Mouse (Mus musculus) limb, embryonic 14.5 days (tissue): ENCODE measurements around the gene Flrt2. TPM values are rescaled to one million over a fixed set of nuclear protein-coding genes. Genes with fewer than 3 reads are reported as not detected.
A peak's percentile ranks its signal among the peaks of the same experiment; 100 is the strongest.

ENCODE experiments used
- ATAC-seq: fragments of 200-750 bp; cut with Nextera tagmentation; 2 replicates; pipeline ENCODE4 v1.8.0; 2017; ENCODE audit warnings: low read depth, moderate number of reproducible peaks, moderate TSS enrichment; ENCODE audit not compliant: low FRiP score
- DNase-seq: peaks from one replicate; pipeline ENCODE4 v3.0.0-alpha.2; 2015; ENCODE audit warnings: low spot score
- H3K27ac ChIP-seq: fragments of 300-500 bp; sonication (generic); replicated peaks from 2 replicates; pipeline ENCODE4 v1.5.1; 2014; ENCODE audit warnings: low read depth, mild to moderate bottlenecking, low read length, moderate library complexity, mixed read lengths
- H3K27me3 ChIP-seq: fragments of 300-500 bp; sonication (generic); 2 replicates; pipeline ENCODE4 v1.6.1; 2014; ENCODE audit warnings: low read length, mixed read lengths; ENCODE audit not compliant: control insufficient read depth, insufficient read depth
- H3K36me3 ChIP-seq: fragments of 300-500 bp; sonication (generic); 2 replicates; pipeline ENCODE4 v1.6.1; 2014; ENCODE audit warnings: mild to moderate bottlenecking, low read length, moderate library complexity, mixed read lengths; ENCODE audit not compliant: control insufficient read depth, insufficient read depth
- H3K4me1 ChIP-seq: fragments of 300-500 bp; sonication (generic); 2 replicates; pipeline ENCODE4 v1.6.1; 2014; ENCODE audit warnings: antibody characterized with exemption, low read length, mixed read lengths; ENCODE audit not compliant: control insufficient read depth, insufficient read depth
- H3K4me2 ChIP-seq: fragments of 300-500 bp; sonication (generic); replicated peaks from 2 replicates; pipeline ENCODE4 v1.6.1; 2014; ENCODE audit warnings: low read depth, mild to moderate bottlenecking, low read length, moderate library complexity; ENCODE audit not compliant: severe bottlenecking
- H3K4me3 ChIP-seq: fragments of 300-500 bp; sonication (generic); replicated peaks from 2 replicates; pipeline ENCODE4 v1.5.1; 2014; ENCODE audit warnings: low read length
- H3K9ac ChIP-seq: fragments of 300-500 bp; sonication (generic); 2 replicates; pipeline ENCODE4 v1.6.1; 2014; ENCODE audit warnings: mild to moderate bottlenecking, low read depth, low read length, moderate library complexity; ENCODE audit not compliant: severe bottlenecking
- H3K9me3 ChIP-seq: fragments of 300-500 bp; sonication (generic); 2 replicates; pipeline ENCODE4 v1.6.1; 2016; ENCODE audit warnings: low read length; ENCODE audit not compliant: control insufficient read depth
- POLR2A ChIP-seq: fragments of 200-500 bp; IDR thresholded peaks from 2 replicates; pipeline ENCODE4 v1.8.0; 2012; ENCODE audit warnings: inconsistent platforms, mild to moderate bottlenecking, moderate library complexity, borderline replicate concordance; ENCODE audit not compliant: insufficient read depth, insufficient read length; ENCODE audit errors: extremely low read depth
- WGBS: fragments of 180-500 bp; shearing (Covaris S2); extraction: QIAGEN DNeasy Blood & Tissue Kit; methylation state at CpG from one replicate; pipeline ENCODE4 v1.1.7; 2014; 5-methylcytosine and 5-hydroxymethylcytosine counted together
- polyA plus RNA-seq, 2 experiments: library from polyadenylated mRNA; depleted of rRNA in 1 of 2; stranded (reverse) in 1 of 2; unstranded in 1 of 2; fragments of >200 nt; fragmentation: Nextera tagmentation in 1 of 2; extraction: Ambion mirVana in 1 of 2; gene quantifications; 2 replicates each; pipeline versions ENCODE4 v1.2.1 to v1.2.3; 2012 to 2014

The Flrt2 gene
- polyA plus RNA-seq, 2 experiments, result 32.9 to 57.1 TPM

GRCm38 (mm10) chr12:95700746-95701145 lies 8.7 kb downstream of the Flrt2 start:
- H3K4me2 ChIP-seq, result no peak overlapping the region
- H3K9ac ChIP-seq, result no peak overlapping the region
- DNase-seq (peak; percentile 53), ATAC-seq (no peak)
- no peak overlapping the region for H3K27ac ChIP-seq
- 74% methylated on average over 2 of the region's 2 CpGs for WGBS
- no peaks in the 10 kb centered on the region for H3K9me3 ChIP-seq
- H3K27me3 ChIP-seq, result no peaks in the 10 kb centered on the region
- peaks cover 8% of the 10 kb centered on the region; the same call in 1 of the 2 replicates for H3K4me1 ChIP-seq
- no peak overlapping the region for H3K4me3 ChIP-seq
- TF ChIP-seq POLR2A, result no peak
- peaks cover 4% of the 10 kb centered on the region; the same call in 1 of the 2 replicates for H3K36me3 ChIP-seq

- Histone ChIP-seq H3K27me3 (no peaks in the 10 kb centered on the region), H3K4me1 (peaks cover 8% of the 10 kb centered on the region; the same call in 1 of the 2 replicates), H3K9ac (no peak overlapping the region), H3K4me2 (no peak overlapping the region), H3K9me3 (no peaks in the 10 kb centered on the region), H3K36me3 (peaks cover 4% of the 10 kb centered on the region; the same call in 1 of the 2 replicates), H3K27ac (no peak overlapping the region), H3K4me3 (no peak overlapping the region)
- no peak for TF ChIP-seq POLR2A
- DNase-seq (no peak), ATAC-seq (no peak)
These were observed 9.6 kb downstream of the Flrt2 start for GRCm38 (mm10) chr12:95701580-95701979.

- peaks cover 4% of the 10 kb centered on the region; the same call in 1 of the 2 replicates for H3K36me3 ChIP-seq
- no peak overlapping the region for H3K4me2 ChIP-seq
- no peak overlapping the region for H3K9ac ChIP-seq
- H3K4me1 ChIP-seq, result no peaks in the 10 kb centered on the region; the same call in 1 of the 2 replicates
- no peak overlapping the region for H3K4me3 ChIP-seq
- H3K9me3 ChIP-seq, result no peaks in the 10 kb centered on the region
- WGBS, result 89% methylated on average over 3 of the region's 3 CpGs
- no peak for TF ChIP-seq POLR2A
- no peak for DNase-seq
- H3K27ac ChIP-seq, result no peak overlapping the region
- no peaks in the 10 kb centered on the region for H3K27me3 ChIP-seq
- no peak for ATAC-seq
These were observed 13.0 kb downstream of the Flrt2 start for GRCm38 (mm10) chr12:95705006-95705405.

GRCm38 (mm10) chr12:95723265-95723664 lies 31.2 kb downstream of the Flrt2 start:
- no peak overlapping the region for H3K4me2 ChIP-seq
- ATAC-seq (no peak), DNase-seq (no peak)
- no peak for TF ChIP-seq POLR2A
- peaks cover 4% of the 10 kb centered on the region; the same call in 1 of the 2 replicates for H3K4me1 ChIP-seq
- no peaks in the 10 kb centered on the region for H3K9me3 ChIP-seq
- H3K27me3 ChIP-seq, result no peaks in the 10 kb centered on the region
- 91% methylated on average over 2 of the region's 2 CpGs for WGBS
- no peak overlapping the region for H3K4me3 ChIP-seq
- no peak overlapping the region for H3K9ac ChIP-seq
- peaks cover 6% of the 10 kb centered on the region; the same call in 1 of the 2 replicates for H3K36me3 ChIP-seq
- no peak overlapping the region for H3K27ac ChIP-seq

DNA sequence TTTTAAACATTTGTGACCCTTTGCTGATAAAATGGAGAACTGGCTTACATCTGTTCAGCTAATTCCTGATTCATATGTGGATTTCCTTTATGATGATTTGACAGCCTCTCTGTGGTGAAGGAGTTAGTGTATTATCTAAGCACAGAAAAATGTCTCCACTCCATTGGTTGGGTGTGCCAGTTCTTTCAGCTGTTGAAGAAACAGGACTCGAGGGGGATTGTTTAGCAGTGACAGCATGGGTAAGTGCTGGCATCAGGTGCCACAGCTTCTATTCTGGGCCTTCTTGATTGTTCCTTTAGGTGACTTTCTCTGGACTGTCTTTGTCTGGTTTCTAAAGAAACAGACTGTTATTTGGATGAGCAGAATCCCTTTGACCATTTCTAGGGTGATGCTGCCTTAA lies 42.0 kb downstream of the Flrt2 start:
- Histone ChIP-seq H3K9ac (no peak overlapping the region), H3K27ac (no peak overlapping the region), H3K27me3 (no peaks in the 10 kb centered on the region), H3K36me3 (peaks cover 21% of the 10 kb centered on the region), H3K4me2 (no peak overlapping the region), H3K9me3 (no peaks in the 10 kb centered on the region), H3K4me1 (peaks cover 6% of the 10 kb centered on the region), H3K4me3 (no peak overlapping the region)
- DNase-seq (no peak), ATAC-seq (0 out of 2 replicates have a peak, but pooled peaks have one; percentile 39)
- WGBS, result 72% methylated on average over 1 of the region's 1 CpGs
- TF ChIP-seq POLR2A, result no peak

DNA sequence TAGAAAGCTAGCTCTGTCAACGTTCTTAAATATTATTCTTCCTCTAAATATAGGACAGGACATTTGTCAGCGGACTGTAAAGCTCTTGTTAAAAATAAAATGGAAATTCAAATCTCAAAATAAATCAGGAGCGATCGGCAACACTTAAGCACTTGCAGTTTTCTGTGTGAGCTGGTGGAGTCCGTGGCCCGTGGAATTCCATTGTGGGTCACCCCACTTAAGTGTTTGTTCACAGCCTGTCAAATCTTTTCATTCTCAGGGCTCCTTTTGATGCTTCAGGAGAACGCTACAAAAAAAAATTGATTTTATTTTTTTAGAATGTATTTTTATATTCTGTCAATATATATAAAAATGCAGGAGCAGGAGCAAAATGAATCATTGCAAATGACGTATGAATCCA lies 45.5 kb downstream of the Flrt2 start:
- Histone ChIP-seq H3K36me3 (peaks cover 14% of the 10 kb centered on the region), H3K27me3 (no peaks in the 10 kb centered on the region), H3K4me2 (no peak overlapping the region), H3K4me3 (no peak overlapping the region), H3K9me3 (no peaks in the 10 kb centered on the region), H3K4me1 (peaks cover 6% of the 10 kb centered on the region), H3K9ac (no peak overlapping the region), H3K27ac (no peak overlapping the region)
- 76% methylated on average over 8 of the region's 8 CpGs for WGBS
- DNase-seq, result no peak
- no peak for ATAC-seq
- no peak for TF ChIP-seq POLR2A
